Mouse (Mus musculus): ENCODE results near the gene Upf2.

Upf2 gene

DNA sequence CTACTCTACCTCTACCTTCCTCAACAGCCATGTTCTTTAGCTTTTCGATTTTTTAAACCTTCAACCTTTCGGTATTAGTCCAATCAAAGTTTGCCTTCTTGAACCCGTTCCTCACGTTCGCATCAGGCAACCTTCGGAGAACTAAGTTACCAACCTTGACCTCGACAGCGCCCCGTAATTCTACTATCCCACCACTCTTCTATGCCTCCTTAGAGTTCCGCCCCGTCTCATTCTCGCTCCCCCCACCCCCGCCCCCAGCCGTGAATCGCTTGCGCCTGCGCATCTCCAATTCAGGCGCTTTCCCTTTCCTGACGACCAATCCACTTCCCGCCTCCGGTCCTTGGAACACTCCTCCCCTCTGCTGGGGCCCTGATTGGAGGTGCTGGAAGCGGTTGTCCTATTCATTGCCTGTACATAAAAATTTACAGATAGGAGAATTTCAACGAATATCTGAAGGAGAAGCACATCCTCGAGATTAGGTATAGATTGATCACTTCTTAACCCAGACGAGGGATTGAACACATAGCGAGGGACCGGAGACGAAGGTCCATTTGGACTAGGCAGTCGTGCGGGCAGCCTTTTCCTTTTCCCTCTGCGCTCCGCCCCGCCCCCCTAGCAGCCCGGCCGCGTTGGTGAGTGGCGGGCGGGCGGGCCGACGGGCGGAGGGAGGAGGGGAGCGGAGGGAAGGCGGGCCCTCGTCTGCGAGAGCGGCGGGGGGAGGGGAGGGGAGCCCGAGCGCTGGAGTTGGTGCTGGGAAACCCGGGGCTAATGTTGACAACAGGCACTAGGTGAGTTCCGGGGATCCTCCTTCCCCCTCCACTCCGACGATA, at the start of gene Upf2:
Gene Upf2, plus strand, starts transcription at position 704 of the 830 bp plus-strand sequence.
- in situ Hi-C loops (cut with MboI) = no loop called here

DNA sequence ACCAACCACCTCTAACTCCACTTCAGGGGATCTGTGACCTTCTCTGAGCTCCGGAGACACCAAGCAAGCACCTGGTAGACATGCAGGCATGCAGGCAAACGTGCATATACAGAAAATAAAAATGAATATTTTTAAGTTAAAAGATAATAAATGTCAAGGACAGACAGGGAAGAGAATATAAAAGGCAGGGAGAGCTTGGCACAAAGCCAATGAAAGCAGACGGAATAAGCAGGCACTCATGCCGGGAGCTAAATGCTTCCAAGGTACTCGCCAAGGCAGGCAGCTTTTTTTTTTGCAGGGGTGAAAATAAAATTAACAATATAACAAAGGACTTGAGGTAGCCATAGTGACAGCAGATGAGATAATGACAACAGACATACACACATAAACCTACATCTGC, 45.2 kb upstream of the Upf2 start:
- in situ Hi-C loops (cut with MboI) = no loop called here

DNA sequence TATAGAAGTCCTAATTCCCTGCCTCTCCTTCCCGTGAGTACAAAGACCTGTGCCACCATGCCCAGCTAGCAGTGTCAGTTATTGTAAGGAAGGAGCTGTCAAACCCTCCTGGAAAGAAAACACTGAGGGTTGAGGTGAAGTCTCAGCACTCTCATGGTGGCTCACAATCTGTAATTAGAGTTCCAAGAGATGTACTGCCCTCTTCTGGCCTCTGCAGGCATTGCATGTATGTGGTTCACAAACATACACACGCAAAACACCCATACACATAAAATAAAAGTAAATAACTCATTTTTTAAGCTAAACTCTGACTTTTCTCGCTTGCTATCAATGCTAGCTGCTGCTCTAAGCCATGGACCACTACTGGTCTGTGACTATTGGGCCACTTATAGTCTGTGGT, 44.6 kb upstream of the Upf2 start:
- in situ Hi-C loops (cut with MboI) = no loop called here

DNA sequence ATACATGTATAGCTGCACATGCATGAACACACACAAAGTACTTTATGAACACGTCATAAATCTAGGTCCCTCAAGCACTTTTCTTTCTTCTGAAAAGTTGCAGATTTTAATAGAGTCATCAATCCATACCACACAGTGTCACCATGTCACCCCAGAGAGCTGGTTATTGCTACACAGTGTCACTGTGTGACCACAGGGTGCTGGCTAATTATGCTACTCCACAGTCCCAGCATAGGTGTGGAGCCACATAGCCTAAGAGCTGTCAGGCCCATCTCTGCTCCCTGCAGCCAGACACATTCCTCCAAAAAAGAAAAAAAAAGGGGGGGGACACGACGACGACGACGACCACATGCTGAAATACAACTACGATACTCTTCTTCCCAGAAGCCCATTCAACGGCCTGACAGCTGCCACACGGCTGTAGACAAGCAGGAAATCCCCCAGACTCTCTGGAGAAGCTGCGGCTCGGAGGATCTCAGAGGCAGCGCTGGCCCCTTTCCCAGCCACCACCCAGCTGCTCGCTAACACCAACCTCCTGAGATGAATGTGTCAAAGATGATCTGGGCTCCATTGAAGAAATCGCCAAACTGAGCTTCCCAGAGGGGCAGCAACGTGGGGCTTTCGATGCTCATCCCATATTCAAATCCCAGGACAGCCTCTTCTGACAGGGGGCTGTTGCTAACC, 39.8 kb upstream of the Upf2 start:
- in situ Hi-C loops (cut with MboI) = no loop called here

- in situ Hi-C loops (cut with MboI) = no loop called here
These were observed 28.4 kb upstream of the Upf2 start for GRCm38 (mm10) chr2:5922823-5923222.

GRCm38 (mm10) chr2:5923786-5924185, 27.5 kb upstream of the Upf2 start:
- in situ Hi-C loops (cut with MboI) = no loop called here

GRCm38 (mm10) chr2:5927481-5927880, 23.8 kb upstream of the Upf2 start:
- in situ Hi-C loops (cut with MboI) = no loop called here

DNA sequence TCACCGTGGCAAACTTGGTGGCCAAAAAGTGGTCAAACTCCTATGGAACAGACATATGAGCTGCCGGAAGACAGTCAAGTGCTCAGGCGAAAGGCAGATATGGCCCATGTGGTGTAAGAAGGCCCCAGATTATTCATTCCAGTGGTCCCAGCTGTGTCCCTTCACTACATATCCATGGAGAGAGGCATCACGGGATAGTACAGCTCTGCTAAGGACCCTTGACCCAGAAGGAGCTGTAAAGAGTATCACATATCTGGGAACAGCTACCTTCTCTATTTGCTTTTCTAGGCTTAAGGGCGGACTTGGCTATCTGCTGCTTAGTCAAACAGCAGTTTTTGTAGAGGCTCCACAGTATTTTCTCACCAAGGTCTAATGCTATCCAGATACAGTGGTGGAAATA, 21.5 kb upstream of the Upf2 start:
- in situ Hi-C loops (cut with MboI) = no loop called here

DNA sequence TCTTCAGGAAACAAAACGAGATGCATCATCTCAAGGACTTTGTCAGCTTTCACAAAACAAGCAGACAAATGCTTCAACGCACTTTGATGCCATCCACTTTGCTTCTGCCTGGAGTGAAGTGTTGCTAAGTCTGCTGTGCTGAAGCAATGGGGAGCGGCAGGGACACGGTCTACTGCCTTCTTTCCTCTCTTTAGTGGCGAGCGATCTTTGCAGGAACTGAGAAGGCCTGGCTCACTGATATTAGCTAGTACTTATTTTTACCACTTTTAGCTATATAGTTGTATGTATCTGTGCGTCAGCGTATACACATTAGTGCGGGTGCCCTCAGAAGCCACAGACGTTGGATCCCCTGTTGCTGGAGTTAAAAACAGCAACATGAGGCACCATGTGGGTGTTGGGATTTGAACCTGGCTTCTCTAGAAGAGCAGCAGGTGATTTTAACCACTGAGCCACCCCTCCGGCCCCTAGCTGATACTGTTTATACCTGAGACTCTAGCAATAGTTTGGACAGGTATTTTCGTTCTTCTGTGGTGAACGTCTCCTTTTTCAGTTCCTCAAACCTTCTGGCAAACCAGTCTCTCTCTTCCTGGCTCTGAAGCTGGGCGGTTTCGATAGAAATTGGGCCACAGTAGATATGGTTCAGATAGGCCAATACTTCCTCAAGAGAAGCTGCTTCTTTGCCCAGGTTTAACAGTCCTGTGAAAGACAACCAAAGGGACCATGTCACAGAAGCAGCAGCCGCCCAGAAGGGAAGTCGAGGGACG, 20.8 kb upstream of the Upf2 start:
- in situ Hi-C loops (cut with MboI) = no loop called here

DNA sequence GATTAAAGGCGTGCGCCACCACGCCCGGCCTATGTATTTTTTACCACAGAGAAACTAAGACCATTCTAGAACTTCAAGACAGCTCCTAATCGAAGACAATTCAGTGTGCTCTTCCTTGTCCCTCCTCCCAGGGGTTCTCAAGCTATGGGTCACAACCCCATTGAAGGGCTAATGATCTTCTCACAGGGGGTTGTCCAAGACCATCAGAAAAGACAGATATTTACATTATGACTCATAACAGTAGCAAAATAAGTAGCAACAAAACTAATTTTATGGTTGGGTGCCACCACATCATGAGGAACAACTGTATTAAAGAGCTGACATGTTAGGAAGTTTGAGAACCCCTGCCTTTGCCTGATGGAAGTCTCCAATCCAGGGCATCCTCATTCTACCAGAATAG, 19.3 kb upstream of the Upf2 start:
- in situ Hi-C loops (cut with MboI) = no loop called here

DNA sequence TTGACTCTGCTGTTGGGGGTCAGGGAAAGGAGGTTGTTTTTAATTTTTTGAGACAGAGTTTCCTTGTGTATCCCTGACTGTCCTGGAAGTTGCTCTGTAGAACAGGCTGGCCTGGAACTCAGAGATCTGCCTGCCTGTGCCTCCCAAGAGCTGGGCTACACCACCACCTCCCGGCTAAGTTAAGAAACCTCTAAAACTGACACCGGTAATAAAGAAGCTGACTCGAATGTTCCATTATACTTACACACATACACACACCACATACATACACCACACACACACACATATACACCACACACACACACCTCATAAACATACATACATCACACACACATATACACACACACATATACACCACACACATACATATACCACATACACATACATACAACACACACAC, 16.3 kb upstream of the Upf2 start:
- in situ Hi-C loops (cut with MboI) = no loop called here

DNA sequence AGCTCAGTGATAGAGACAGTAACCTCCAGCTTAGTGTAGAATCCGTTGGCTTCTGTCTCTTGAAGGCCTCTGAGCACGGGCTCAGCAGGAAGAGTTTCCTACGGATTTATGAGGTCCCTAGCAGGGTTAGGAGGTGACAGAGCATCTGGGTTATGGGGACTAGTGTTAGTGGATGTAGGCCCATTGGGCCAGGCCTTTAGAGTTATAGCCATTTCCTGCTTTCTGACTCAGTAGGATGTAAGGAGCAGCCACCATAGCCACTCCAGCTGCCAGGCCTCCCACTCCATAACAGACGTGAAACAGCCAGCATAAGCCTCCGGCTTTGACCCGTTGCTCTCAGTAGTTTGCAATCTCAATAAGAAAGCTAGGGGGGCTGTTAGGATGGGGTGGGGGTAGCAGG, 15.2 kb upstream of the Upf2 start:
- in situ Hi-C loops (cut with MboI) = no loop called here

DNA sequence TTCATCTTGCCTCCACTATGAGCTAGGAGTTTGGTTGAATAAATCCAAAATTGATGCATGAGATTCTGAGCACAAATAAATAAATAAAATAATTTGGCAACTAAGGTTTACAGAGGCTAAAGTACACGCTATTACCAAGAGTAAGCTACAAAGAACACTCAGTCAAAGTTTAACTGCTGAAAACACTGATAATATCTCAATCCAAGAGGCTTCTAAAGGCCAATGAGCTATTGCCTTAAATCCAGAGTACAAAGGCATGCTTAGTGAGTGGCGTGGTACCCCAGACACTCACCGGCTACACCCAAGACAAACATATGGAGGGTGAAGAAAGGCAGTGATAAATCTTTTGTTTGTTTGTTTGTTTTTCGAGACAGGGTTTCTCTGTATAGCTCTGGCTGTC, 14.7 kb upstream of the Upf2 start:
- in situ Hi-C loops (cut with MboI) = no loop called here

- in situ Hi-C loops (cut with MboI) = no loop called here
These were observed 11.9 kb upstream of the Upf2 start for GRCm38 (mm10) chr2:5939319-5939718.

DNA sequence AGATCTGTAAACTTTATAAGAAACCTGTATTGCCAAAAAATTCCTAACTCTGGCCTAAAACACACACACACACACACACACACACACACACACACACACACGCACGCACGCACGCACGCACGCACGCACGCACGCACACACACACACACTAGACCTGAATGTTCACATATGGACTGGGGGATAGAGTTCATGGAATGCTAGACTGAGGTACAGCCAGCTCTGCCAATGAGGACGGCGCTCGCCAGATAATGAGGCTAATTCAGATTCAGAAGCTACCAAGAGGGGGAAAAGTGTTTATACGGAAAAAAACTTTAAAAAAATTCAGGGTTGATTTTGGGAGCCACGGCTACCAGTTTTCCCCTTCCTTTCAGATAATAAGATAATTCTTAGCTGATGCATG, 11.4 kb upstream of the Upf2 start:
- in situ Hi-C loops (cut with MboI) = no loop called here

DNA sequence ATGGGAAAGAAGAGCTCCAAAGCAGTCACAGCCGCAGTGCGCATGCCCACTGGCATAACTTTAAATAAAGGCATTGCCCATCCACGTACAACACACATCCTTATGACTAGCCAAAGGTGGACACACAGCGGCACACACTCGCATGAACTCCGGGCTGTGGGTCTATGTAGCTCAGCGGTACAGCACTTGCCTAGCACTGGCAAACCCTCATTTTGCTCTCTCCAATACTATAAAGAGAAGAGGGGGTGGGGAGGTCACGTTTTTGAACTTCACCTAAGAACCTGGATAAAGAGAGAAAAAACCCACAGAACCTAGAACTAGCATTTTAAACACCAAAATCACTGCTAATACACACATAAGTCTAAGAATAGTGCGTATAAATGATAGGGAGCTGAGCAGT, 10.3 kb upstream of the Upf2 start:
- in situ Hi-C loops (cut with MboI) = no loop called here

- in situ Hi-C loops (cut with MboI) = no loop called here
These were observed 9.3 kb upstream of the Upf2 start for GRCm38 (mm10) chr2:5941861-5942415.

DNA sequence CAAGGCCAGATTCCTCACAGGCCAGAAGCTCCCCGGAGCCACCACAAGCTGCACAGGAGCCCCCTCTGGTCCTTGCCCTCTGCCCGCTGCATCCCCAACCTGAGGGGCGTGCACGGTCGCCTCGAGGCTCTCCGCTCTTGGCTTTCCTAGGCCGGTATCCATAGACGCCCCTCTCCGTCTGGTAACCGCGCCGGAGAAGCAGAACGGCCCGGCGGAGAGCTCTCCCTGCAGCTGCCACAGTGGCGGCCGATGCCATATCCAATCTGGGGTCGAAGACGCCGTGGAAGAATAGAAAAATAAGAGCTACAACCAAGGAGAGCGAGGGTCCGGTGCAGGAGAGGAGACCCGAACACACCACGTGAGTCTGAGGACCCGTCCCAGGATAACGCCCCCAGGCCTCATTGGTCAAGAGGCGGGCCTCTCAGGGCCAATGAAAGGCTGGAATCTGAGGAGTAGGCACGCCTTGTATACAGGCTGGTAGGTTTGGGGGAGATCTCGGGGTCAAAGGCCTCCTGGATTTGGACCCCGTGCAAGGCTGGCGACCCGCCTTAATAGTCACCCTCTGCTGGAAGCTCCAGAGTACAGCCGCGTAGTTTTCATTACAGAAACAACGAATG, 8.7 kb upstream of the Upf2 start, which contains the start of gene Dhtkd1:
Gene Dhtkd1, minus strand, starts transcription at position 377 of the 617 bp plus-strand sequence.
- in situ Hi-C loops (cut with MboI) = no loop called here

GRCm38 (mm10) chr2:5943071-5943470, 8.2 kb upstream of the Upf2 start:
- in situ Hi-C loops (cut with MboI) = no loop called here

DNA sequence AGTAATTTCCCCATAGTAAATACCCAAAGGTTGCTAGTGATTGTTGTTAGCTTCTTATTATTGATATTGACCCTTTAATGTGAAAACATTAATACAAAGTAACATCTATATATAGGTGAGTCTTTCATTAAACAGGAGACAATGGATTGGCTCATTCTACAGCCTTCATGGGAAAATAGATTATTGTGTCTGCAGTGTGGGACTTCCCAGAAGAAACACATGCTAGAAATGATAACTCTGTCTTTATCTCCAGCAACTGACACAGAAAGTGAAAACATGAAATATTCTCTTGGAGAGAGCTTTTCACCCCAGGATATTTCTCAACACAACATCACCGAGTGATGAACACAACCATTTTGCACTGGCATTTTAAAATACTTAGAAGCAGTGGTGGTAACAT, 5.6 kb upstream of the Upf2 start:
- in situ Hi-C loops (cut with MboI) = no loop called here

GRCm38 (mm10) chr2:5946876-5947275, 4.4 kb upstream of the Upf2 start:
- in situ Hi-C loops (cut with MboI) = no loop called here

DNA sequence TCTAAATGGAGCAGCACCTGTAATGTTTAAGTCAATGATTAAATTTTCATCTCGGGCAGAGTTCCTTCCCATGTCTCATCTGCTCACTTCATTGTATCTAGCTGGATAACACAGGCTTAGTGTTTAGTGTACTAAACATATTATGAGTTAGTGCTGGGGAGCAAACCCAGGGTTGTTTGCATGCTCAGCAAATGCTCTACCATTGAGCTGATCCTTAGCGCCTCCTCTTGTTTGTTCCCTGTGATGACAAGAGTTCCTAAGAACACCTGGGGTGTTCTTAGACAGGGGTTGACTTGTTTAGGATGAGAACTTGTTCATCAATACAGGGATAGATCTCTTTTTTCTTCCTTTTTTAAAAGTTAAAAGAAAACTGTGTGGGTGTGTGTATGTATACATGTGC, 2.3 kb upstream of the Upf2 start:
- in situ Hi-C loops (cut with MboI) = no loop called here

Measured in mature B cell (primary cell).